Mouse (Mus musculus) lung, postnatal 36 days (tissue): ENCODE data around the gene C4bp.
A peak's percentile ranks its signal among the peaks of the same experiment; 100 is the strongest.
"Not testable (repeated sequence)": the region's sequence is repeated elsewhere in the genome, so short reads cannot be mapped to it uniquely, and the experiment has no call there.

Experiments
- DNase-seq: peaks from one replicate; pipeline ENCODE4 v3.0.0; 2022; ENCODE audit warnings: mixed read lengths

C4bp gene

GRCm38 (mm10) chr1:130661454-130661853, at the start of gene C4bp:
Gene C4bp (minus strand): TSS chr1:130661632.
- peak; percentile 6 for DNase-seq

GRCm38 (mm10) chr1:130710283-130711080, 49.0 kb upstream of the C4bp start:
- no peak for DNase-seq

GRCm38 (mm10) chr1:130703613-130704012, 42.2 kb upstream of the C4bp start:
- peak; percentile 79 for DNase-seq

GRCm38 (mm10) chr1:130701976-130702375, 40.5 kb upstream of the C4bp start:
- no peak for DNase-seq

- peak; percentile 87 for DNase-seq
Measured at GRCm38 (mm10) chr1:130699937-130700633, 38.7 kb upstream of the C4bp start.

- no peak for DNase-seq
Measured at GRCm38 (mm10) chr1:130698601-130699000, 37.2 kb upstream of the C4bp start.

- DNase-seq, result no peak
Measured at GRCm38 (mm10) chr1:130683905-130684304, 22.5 kb upstream of the C4bp start.

GRCm38 (mm10) chr1:130681656-130682413, 20.4 kb upstream of the C4bp start:
- no peak for DNase-seq

- DNase-seq, result no peak
Measured at GRCm38 (mm10) chr1:130681075-130681474, 19.6 kb upstream of the C4bp start.

GRCm38 (mm10) chr1:130678551-130678950, 17.1 kb upstream of the C4bp start:
- DNase-seq, result no peak

GRCm38 (mm10) chr1:130663576-130663975, 2.1 kb upstream of the C4bp start:
- DNase-seq, result not testable (repeated sequence)

- DNase-seq, result not testable (repeated sequence)
Measured at GRCm38 (mm10) chr1:130659641-130660040, 1.8 kb downstream of the C4bp start.

GRCm38 (mm10) chr1:130644103-130644502, 17.3 kb downstream of the C4bp start:
- no peak for DNase-seq

GRCm38 (mm10) chr1:130640967-130641366, 20.5 kb downstream of the C4bp start:
- DNase-seq, result no peak

GRCm38 (mm10) chr1:130633761-130634410, 27.5 kb downstream of the C4bp start:
- peak; percentile 85 for DNase-seq

- no peak for DNase-seq
Measured at GRCm38 (mm10) chr1:130633316-130633715, 28.1 kb downstream of the C4bp start.

- DNase-seq, result no peak
Measured at GRCm38 (mm10) chr1:130629521-130629920, 31.9 kb downstream of the C4bp start, which contains the start of gene Zp3r. Gene Zp3r (minus strand): TSS chr1:130629621.

GRCm38 (mm10) chr1:130596291-130596690, 65.1 kb downstream of the C4bp start:
- DNase-seq, result no peak

GRCm38 (mm10) chr1:130588659-130589058, 72.8 kb downstream of the C4bp start:
- no peak for DNase-seq
